Mouse (Mus musculus) myocyte (in vitro differentiated cells): ENCODE results near the gene Lsm12. TPM values are rescaled to one million over a fixed set of nuclear protein-coding genes. Genes with fewer than 3 reads are reported as not detected.

Experiments used
- H3K27me3 ChIP-seq: one replicate; pipeline ENCODE4 v1.6.1; 2011; ENCODE audit not compliant: control insufficient read depth, insufficient read depth, insufficient read length
- H3K36me3 ChIP-seq: one replicate; pipeline ENCODE4 v1.6.1; 2011; ENCODE audit not compliant: control insufficient read depth, insufficient read depth
- H3K4me2 ChIP-seq: one replicate; pipeline ENCODE4 v1.6.1; 2011; ENCODE audit warnings: low read depth, control low read depth
- H3K4me3 ChIP-seq: one replicate; pipeline ENCODE4 v1.5.1; 2011; ENCODE audit warnings: mild to moderate bottlenecking, control low read depth, moderate library complexity
- H3K79me2 ChIP-seq: one replicate; pipeline ENCODE4 v1.6.1; 2011; ENCODE audit not compliant: control insufficient read depth, insufficient read depth
- H3ac ChIP-seq: one replicate; pipeline ENCODE4 v1.6.1; 2011; ENCODE audit not compliant: control insufficient read depth, insufficient read length
- CEBPB ChIP-seq: IDR thresholded peaks from 2 replicates; pipeline ENCODE4 v1.6.1; 2011; ENCODE audit warnings: mild to moderate bottlenecking, moderate library complexity; ENCODE audit not compliant: poor library complexity, insufficient read depth, severe bottlenecking
- E2F4 ChIP-seq: IDR thresholded peaks from one replicate; pipeline ENCODE4 v1.6.1; 2011; ENCODE audit warnings: mild to moderate bottlenecking, control low read depth, moderate library complexity; ENCODE audit not compliant: insufficient read depth
- MAX ChIP-seq: IDR thresholded peaks from one replicate; pipeline ENCODE4 v1.6.1; 2011; ENCODE audit warnings: low read depth, mild to moderate bottlenecking, control low read depth
- MYOD1 ChIP-seq, 3 experiments: IDR thresholded peaks; one replicate each; pipeline ENCODE4 v1.6.1; 2011; ENCODE audit warnings: control low read depth in 2 of 3, low read depth in 2 of 3, mild to moderate bottlenecking in 2 of 3, moderate library complexity in 1 of 3; ENCODE audit not compliant: insufficient read length in 2 of 3, control insufficient read depth in 1 of 3
- MYOG ChIP-seq, 3 experiments: IDR thresholded peaks; one replicate each; pipeline ENCODE4 v1.6.1; 2011; ENCODE audit warnings: control low read depth in 2 of 3, low read depth in 2 of 3, mild to moderate bottlenecking in 2 of 3; ENCODE audit not compliant: insufficient read length in 2 of 3, control insufficient read depth in 1 of 3, insufficient read depth in 1 of 3
- POLR2A ChIP-seq: IDR thresholded peaks from one replicate; pipeline ENCODE4 v1.6.1; 2011; ENCODE audit warnings: low read depth, mild to moderate bottlenecking, control low read depth, moderate library complexity; ENCODE audit not compliant: insufficient read length
- POLR2AphosphoS2 ChIP-seq: IDR thresholded peaks from one replicate; pipeline ENCODE4 v1.6.1; 2011; ENCODE audit warnings: low read depth, control low read depth; ENCODE audit not compliant: insufficient read length
- REST ChIP-seq: IDR thresholded peaks from one replicate; pipeline ENCODE4 v1.6.1; 2011; ENCODE audit warnings: mild to moderate bottlenecking, control low read depth, moderate library complexity; ENCODE audit not compliant: insufficient read depth, insufficient read length
- SRF ChIP-seq: IDR thresholded peaks from one replicate; pipeline ENCODE4 v1.6.1; 2011; ENCODE audit warnings: low read depth; ENCODE audit not compliant: control insufficient read depth, insufficient read length
- TCF12 ChIP-seq: IDR thresholded peaks from one replicate; pipeline ENCODE4 v1.6.1; 2011; ENCODE audit warnings: mild to moderate bottlenecking, control low read depth; ENCODE audit not compliant: poor library complexity, insufficient read depth, severe bottlenecking
- TCF3 ChIP-seq: IDR thresholded peaks from one replicate; pipeline ENCODE4 v1.6.1; 2011; ENCODE audit warnings: low read depth, control low read depth; ENCODE audit not compliant: insufficient read length
- USF1 ChIP-seq: IDR thresholded peaks from one replicate; pipeline ENCODE4 v1.6.1; 2011; ENCODE audit warnings: low read depth, mild to moderate bottlenecking, control low read depth, moderate library complexity
- polyA plus RNA-seq: library from polyadenylated mRNA; unstranded; fragments of >200 nt; fragmentation: generic; extraction: Trizol; gene quantifications from one replicate; pipeline ENCODE4 v1.2.1, GENCODE M21; 2012; ENCODE audit warnings: missing spikeins

Lsm12 gene
- polyA plus RNA-seq, 1 experiment, result 33.1 TPM

GRCm38 (mm10) chr11:102189461-102190436 lies 4.7 kb upstream of the Lsm12 start, which contains the start of gene G6pc3:
G6pc3 (plus strand) TSS chr11:102189620.
- TF ChIP-seq POLR2A (peak; percentile 46), USF1 (peak; percentile 98), MYOD1 (IDR thresholded peaks at IDR 0.05; ENCODE audit: control insufficient read depth in 1 of 3, insufficient read length in 2 of 3, low read depth in 2 of 3) (no peak), MAX (peak; percentile 98), MYOG (IDR thresholded peaks at IDR 0.05; ENCODE audit: control insufficient read depth in 1 of 3, insufficient read depth in 1 of 3, insufficient read length in 2 of 3, low read depth in 2 of 3) (peak in 1 of 3 experiments; percentile 12)
- H3ac ChIP-seq, result no peak within 1 kb of the TSS
- peaks cover 2% of the 10 kb centered on the region for H3K79me2 ChIP-seq
- H3K27me3 ChIP-seq, result no peaks in the 10 kb centered on the region
- H3K36me3 ChIP-seq, result no peaks in the 10 kb centered on the region
- peak within 1 kb of the TSS; percentile 79 for H3K4me2 ChIP-seq
- H3K4me3 ChIP-seq, result peak within 1 kb of the TSS; percentile 49

GRCm38 (mm10) chr11:102188980-102189379 lies 3.9 kb upstream of the Lsm12 start:
- peak overlapping the region; percentile 79 for H3K4me2 ChIP-seq
- no peak overlapping the region for H3ac ChIP-seq
- H3K4me3 ChIP-seq, result peak overlapping the region; percentile 49
- no peaks in the 10 kb centered on the region for H3K27me3 ChIP-seq
- H3K36me3 ChIP-seq, result no peaks in the 10 kb centered on the region
- H3K79me2 ChIP-seq, result peaks cover 9% of the 10 kb centered on the region
- TF ChIP-seq USF1, result no peak
- TF ChIP-seq TCF12, result no peak
- TF ChIP-seq MYOG (IDR thresholded peaks at IDR 0.05; ENCODE audit: control insufficient read depth in 1 of 3, insufficient read depth in 1 of 3, insufficient read length in 2 of 3, low read depth in 2 of 3), result no peak
- TF ChIP-seq POLR2AphosphoS2, result no peak
- TF ChIP-seq SRF, result no peak

- Histone ChIP-seq H3K4me2 (no peak overlapping the region), H3K27me3 (no peaks in the 10 kb centered on the region), H3K79me2 (peaks cover 37% of the 10 kb centered on the region), H3ac (no peak overlapping the region), H3K36me3 (peaks cover 16% of the 10 kb centered on the region), H3K4me3 (no peak overlapping the region)
- TF ChIP-seq SRF (no peak), MYOD1 (IDR thresholded peaks at IDR 0.05; ENCODE audit: control insufficient read depth in 1 of 3, insufficient read length in 2 of 3, low read depth in 2 of 3) (no peak), REST (no peak), E2F4 (no peak), TCF3 (no peak), POLR2AphosphoS2 (no peak), MYOG (IDR thresholded peaks at IDR 0.05; ENCODE audit: control insufficient read depth in 1 of 3, insufficient read depth in 1 of 3, insufficient read length in 2 of 3, low read depth in 2 of 3) (no peak), USF1 (no peak), CEBPB (no peak), TCF12 (no peak), POLR2A (no peak), MAX (no peak)
Observed at GRCm38 (mm10) chr11:102186235-102186634, 1.1 kb upstream of the Lsm12 start.

GRCm38 (mm10) chr11:102185677-102186076 lies 581 bp upstream of the Lsm12 start:
- H3K79me2 ChIP-seq, result peaks cover 42% of the 10 kb centered on the region
- TF ChIP-seq E2F4 (no peak), POLR2A (no peak), USF1 (no peak), TCF12 (no peak), MYOG (IDR thresholded peaks at IDR 0.05; ENCODE audit: control insufficient read depth in 1 of 3, insufficient read depth in 1 of 3, insufficient read length in 2 of 3, low read depth in 2 of 3) (no peak), MYOD1 (IDR thresholded peaks at IDR 0.05; ENCODE audit: control insufficient read depth in 1 of 3, insufficient read length in 2 of 3, low read depth in 2 of 3) (no peak)
- peaks cover 17% of the 10 kb centered on the region for H3K36me3 ChIP-seq
- H3K4me2 ChIP-seq, result peak overlapping the region; percentile 96
- H3K27me3 ChIP-seq, result no peaks in the 10 kb centered on the region
- no peak overlapping the region for H3ac ChIP-seq
- H3K4me3 ChIP-seq, result peak overlapping the region; percentile 97

GRCm38 (mm10) chr11:102184253-102184645 lies 847 bp downstream of the Lsm12 start:
- Histone ChIP-seq H3K36me3 (peaks cover 17% of the 10 kb centered on the region), H3K4me3 (peak overlapping the region; percentile 97), H3K79me2 (peaks cover 57% of the 10 kb centered on the region), H3ac (peak overlapping the region; percentile 100), H3K4me2 (peak overlapping the region; percentile 99), H3K27me3 (no peaks in the 10 kb centered on the region)
- no peak for TF ChIP-seq MYOD1 (IDR thresholded peaks at IDR 0.05; ENCODE audit: control insufficient read depth in 1 of 3, insufficient read length in 2 of 3, low read depth in 2 of 3)
- TF ChIP-seq TCF3, result no peak
- TF ChIP-seq MAX, result no peak
- TF ChIP-seq POLR2A, result no peak
- TF ChIP-seq E2F4, result no peak
- no peak for TF ChIP-seq USF1
- TF ChIP-seq MYOG (IDR thresholded peaks at IDR 0.05; ENCODE audit: control insufficient read depth in 1 of 3, insufficient read depth in 1 of 3, insufficient read length in 2 of 3, low read depth in 2 of 3), result no peak
- TF ChIP-seq REST, result no peak
- TF ChIP-seq TCF12, result no peak
- no peak for TF ChIP-seq CEBPB
- no peak for TF ChIP-seq SRF
- TF ChIP-seq POLR2AphosphoS2, result no peak
